Mouse (Mus musculus): ENCODE measurements around the gene Nlrp4c. TPM values are rescaled to one million over a fixed set of nuclear protein-coding genes. Genes with fewer than 3 reads are reported as not detected.

Gene Nlrp4c
- polyA plus RNA-seq, 1 experiment from 2014 or later, result not detected

GRCm38 (mm10) chr7:6146194-6146981 lies 101.4 kb downstream of the Nlrp4c start:
- H3K27me3 ChIP-seq, result no peaks in the 10 kb centered on the region
- no peaks in the 10 kb centered on the region for H3K9me3 ChIP-seq
- no peak overlapping the region for H3K4me3 ChIP-seq
- no peak overlapping the region for H3K9ac ChIP-seq (replicated peaks)
- 91% methylated on average over 7 of the region's 7 CpGs for WGBS
- H3K27ac ChIP-seq (replicated peaks), result no peak overlapping the region
- no peak overlapping the region for H3K4me2 ChIP-seq (replicated peaks)
- ATAC-seq (ENCODE audit: low FRiP score, low read depth), result no peak
- H3K4me1 ChIP-seq, result peaks cover 9% of the 10 kb centered on the region; the same call in 1 of the 2 replicates
- peaks cover 7% of the 10 kb centered on the region; the same call in 1 of the 2 replicates for H3K36me3 ChIP-seq

GRCm38 (mm10) chr7:6146982-6147325 lies 102.0 kb downstream of the Nlrp4c start:
- Histone ChIP-seq H3K4me3 (no peak overlapping the region), H3K27me3 (no peaks in the 10 kb centered on the region), H3K4me2 (replicated peaks) (no peak overlapping the region), H3K9ac (replicated peaks) (no peak overlapping the region), H3K4me1 (peaks cover 9% of the 10 kb centered on the region; the same call in 1 of the 2 replicates), H3K27ac (replicated peaks) (no peak overlapping the region), H3K36me3 (peaks cover 3% of the 10 kb centered on the region; the same call in 1 of the 2 replicates), H3K9me3 (no peaks in the 10 kb centered on the region)
- no peak for ATAC-seq (ENCODE audit: low FRiP score, low read depth)
- whole genome bisulfite sequencing, result 95% methylated on average over 2 of the region's 2 CpGs

GRCm38 (mm10) chr7:6147688-6148087 lies 102.7 kb downstream of the Nlrp4c start:
- no peaks in the 10 kb centered on the region for H3K36me3 ChIP-seq
- no peak overlapping the region for H3K9ac ChIP-seq (replicated peaks)
- no peaks in the 10 kb centered on the region for H3K9me3 ChIP-seq
- H3K4me2 ChIP-seq (replicated peaks), result no peak overlapping the region
- H3K4me1 ChIP-seq, result peaks cover 9% of the 10 kb centered on the region; the same call in 1 of the 2 replicates
- no peak for ATAC-seq (ENCODE audit: low FRiP score, low read depth)
- WGBS, result 85% methylated on average over 5 of the region's 5 CpGs
- H3K27ac ChIP-seq (replicated peaks), result no peak overlapping the region
- no peaks in the 10 kb centered on the region for H3K27me3 ChIP-seq
- H3K4me3 ChIP-seq, result no peak overlapping the region

GRCm38 (mm10) chr7:6151266-6151665 lies 106.3 kb downstream of the Nlrp4c start:
- ATAC-seq (ENCODE audit: low FRiP score, low read depth), result no peak
- Histone ChIP-seq H3K4me2 (replicated peaks) (no peak overlapping the region), H3K9ac (replicated peaks) (no peak overlapping the region), H3K4me3 (no peak overlapping the region), H3K4me1 (peaks cover 22% of the 10 kb centered on the region), H3K36me3 (no peaks in the 10 kb centered on the region), H3K27ac (replicated peaks) (no peak overlapping the region), H3K9me3 (no peaks in the 10 kb centered on the region), H3K27me3 (no peaks in the 10 kb centered on the region)
- 90% methylated on average over 1 of the region's 1 CpGs for WGBS

GRCm38 (mm10) chr7:6152036-6152435 lies 107.1 kb downstream of the Nlrp4c start:
- H3K4me3 ChIP-seq, result no peak overlapping the region
- H3K9ac ChIP-seq (replicated peaks), result no peak overlapping the region
- no peak overlapping the region for H3K27ac ChIP-seq (replicated peaks)
- H3K36me3 ChIP-seq, result no peaks in the 10 kb centered on the region
- H3K4me1 ChIP-seq, result peaks cover 27% of the 10 kb centered on the region
- H3K27me3 ChIP-seq, result no peaks in the 10 kb centered on the region
- ATAC-seq (ENCODE audit: low FRiP score, low read depth), result no peak
- no peak overlapping the region for H3K4me2 ChIP-seq (replicated peaks)
- WGBS, result 79% methylated on average over 3 of the region's 3 CpGs
- H3K9me3 ChIP-seq, result no peaks in the 10 kb centered on the region

GRCm38 (mm10) chr7:6153131-6153530 lies 108.2 kb downstream of the Nlrp4c start:
- H3K4me3 ChIP-seq, result no peak overlapping the region
- no peak for ATAC-seq (ENCODE audit: low FRiP score, low read depth)
- no peaks in the 10 kb centered on the region for H3K9me3 ChIP-seq
- H3K36me3 ChIP-seq, result no peaks in the 10 kb centered on the region
- peaks cover 27% of the 10 kb centered on the region for H3K4me1 ChIP-seq
- H3K4me2 ChIP-seq (replicated peaks), result no peak overlapping the region
- H3K9ac ChIP-seq (replicated peaks), result no peak overlapping the region
- 89% methylated on average over 3 of the region's 3 CpGs for WGBS
- no peaks in the 10 kb centered on the region for H3K27me3 ChIP-seq
- no peak overlapping the region for H3K27ac ChIP-seq (replicated peaks)

- 93% methylated on average over 5 of the region's 5 CpGs for WGBS
- H3K36me3 ChIP-seq, result no peaks in the 10 kb centered on the region
- H3K9ac ChIP-seq (replicated peaks), result peak overlapping the region; percentile 91; the same call in 1 of the 2 replicates
- peak overlapping the region; percentile 93 for H3K4me2 ChIP-seq (replicated peaks)
- no peaks in the 10 kb centered on the region for H3K27me3 ChIP-seq
- H3K4me1 ChIP-seq, result peaks cover 20% of the 10 kb centered on the region
- ATAC-seq (ENCODE audit: low FRiP score, low read depth), result no peak
- H3K9me3 ChIP-seq, result no peaks in the 10 kb centered on the region
- peak overlapping the region; percentile 78 for H3K4me3 ChIP-seq
- H3K27ac ChIP-seq (replicated peaks), result no peak overlapping the region
Measured at GRCm38 (mm10) chr7:6154164-6154563, 109.2 kb downstream of the Nlrp4c start.

Other genes with a start within 250 kb of the Nlrp4c start
- gene Vmn1r63, start 239.7 kb upstream of the Nlrp4c start, polyA plus RNA-seq (2016; fragmentation: Nextera tagmentation; extraction: Ambion mirVana), result not detected in 2 replicates
- gene Vmn1r64, start 160.6 kb upstream of the Nlrp4c start, polyA plus RNA-seq (2016; fragmentation: Nextera tagmentation; extraction: Ambion mirVana), result not detected in 2 replicates
- not detected in 2 replicates for gene Vmn1r65, start 34.2 kb upstream of the Nlrp4c start, polyA plus RNA-seq (2016; fragmentation: Nextera tagmentation; extraction: Ambion mirVana)
- 33.1 and 33.4 TPM in 2 replicates for gene Zfp787, start 110.8 kb downstream of the Nlrp4c start, polyA plus RNA-seq (2016; fragmentation: Nextera tagmentation; extraction: Ambion mirVana)
- gene Zfp444, start 127.1 kb downstream of the Nlrp4c start, polyA plus RNA-seq (2016; fragmentation: Nextera tagmentation; extraction: Ambion mirVana), result 87.1 and 88.4 TPM in 2 replicates
- not detected in 2 replicates for gene Galp, start 151.9 kb downstream of the Nlrp4c start, polyA plus RNA-seq (2016; fragmentation: Nextera tagmentation; extraction: Ambion mirVana)
- not detected in 2 replicates for gene Zscan5b, start 177.1 kb downstream of the Nlrp4c start, polyA plus RNA-seq (2016; fragmentation: Nextera tagmentation; extraction: Ambion mirVana)
- gene Epp13, start 207.5 kb downstream of the Nlrp4c start, polyA plus RNA-seq (2016; fragmentation: Nextera tagmentation; extraction: Ambion mirVana), result not detected in 2 replicates
- 11.4 and 14.2 TPM in 2 replicates for gene Zfp667, start 241.4 kb downstream of the Nlrp4c start, polyA plus RNA-seq (2016; fragmentation: Nextera tagmentation; extraction: Ambion mirVana)